Mouse (Mus musculus) hindbrain, embryonic 16.5 days (tissue): ENCODE results near the gene Abcc3. TPM values are rescaled to one million over a fixed set of nuclear protein-coding genes. Genes with fewer than 3 reads are reported as not detected.

ENCODE experiments used
- ATAC-seq: fragments of 200-750 bp; cut with Nextera tagmentation; 2 replicates; pipeline ENCODE4 v1.8.0; 2017; ENCODE audit warnings: moderate TSS enrichment, moderate library complexity
- H3K27ac ChIP-seq: fragments of 300-500 bp; sonication (generic); 2 replicates; pipeline ENCODE4 v1.5.1; 2014; ENCODE audit warnings: low read depth, mild to moderate bottlenecking, control low read depth, low read length, moderate library complexity
- H3K27me3 ChIP-seq: fragments of 300-500 bp; sonication (generic); replicated peaks from 2 replicates; pipeline ENCODE4 v1.6.1; 2014; ENCODE audit warnings: low read length; ENCODE audit not compliant: control insufficient read depth, insufficient read depth
- H3K36me3 ChIP-seq: fragments of 300-500 bp; sonication (generic); 2 replicates; pipeline ENCODE4 v1.6.1; 2014; ENCODE audit warnings: mild to moderate bottlenecking, low read length, moderate library complexity, mixed read lengths; ENCODE audit not compliant: control insufficient read depth, insufficient read depth
- H3K4me1 ChIP-seq: fragments of 300-500 bp; sonication (generic); 2 replicates; pipeline ENCODE4 v1.6.1; 2014; ENCODE audit warnings: low read depth, low read length; ENCODE audit not compliant: control insufficient read depth, insufficient read depth
- H3K4me2 ChIP-seq: fragments of 300-500 bp; sonication (generic); 2 replicates; pipeline ENCODE4 v1.6.1; 2014; ENCODE audit warnings: mild to moderate bottlenecking, low read length, control low read depth, moderate library complexity
- H3K4me3 ChIP-seq: fragments of 300-500 bp; sonication (generic); 2 replicates; pipeline ENCODE4 v1.5.1; 2014; ENCODE audit warnings: mild to moderate bottlenecking, low read length, control low read depth, moderate library complexity
- H3K9ac ChIP-seq: fragments of 300-500 bp; sonication (generic); 2 replicates; pipeline ENCODE4 v1.6.1; 2014; ENCODE audit warnings: low read depth, mild to moderate bottlenecking, control low read depth, low read length, moderate library complexity
- H3K9me3 ChIP-seq: fragments of 300-500 bp; sonication (generic); 2 replicates; pipeline ENCODE4 v1.6.1; 2014; ENCODE audit warnings: mild to moderate bottlenecking, low read length, moderate library complexity; ENCODE audit not compliant: control insufficient read depth
- WGBS: fragments of 180-500 bp; shearing (Covaris S2); extraction: QIAGEN DNeasy Blood & Tissue Kit; methylation state at CpG from one replicate; pipeline ENCODE4 v1.1.7; 2014; 5-methylcytosine and 5-hydroxymethylcytosine counted together
- polyA plus RNA-seq: library from polyadenylated mRNA; unstranded; fragments of >200 nt; fragmentation: Nextera tagmentation; extraction: Ambion mirVana; gene quantifications from 2 replicates; pipeline ENCODE4 v1.2.1, GENCODE M21; 2015

Gene Abcc3
- polyA plus RNA-seq, 1 experiment from 2014 or later, result 0.91 TPM

- Histone ChIP-seq H3K27me3 (no peaks in the 10 kb centered on the region), H3K4me3 (no peak overlapping the region), H3K4me2 (no peak overlapping the region), H3K9me3 (no peaks in the 10 kb centered on the region), H3K9ac (no peak overlapping the region), H3K36me3 (no peaks in the 10 kb centered on the region), H3K27ac (no peak overlapping the region), H3K4me1 (peaks cover 9% of the 10 kb centered on the region)
- WGBS, result 82% methylated on average over 6 of the region's 6 CpGs
- ATAC-seq, result no peak
These were observed 2.0 kb downstream of the Abcc3 start for GRCm38 (mm10) chr11:94390825-94391224.

- no peak for ATAC-seq
- no peak overlapping the region for H3K27ac ChIP-seq
- peaks cover 16% of the 10 kb centered on the region for H3K4me1 ChIP-seq
- H3K36me3 ChIP-seq, result no peaks in the 10 kb centered on the region
- H3K27me3 ChIP-seq, result no peaks in the 10 kb centered on the region
- 66% methylated on average over 6 of the region's 6 CpGs for WGBS
- H3K9me3 ChIP-seq, result no peaks in the 10 kb centered on the region
- H3K4me2 ChIP-seq, result no peak overlapping the region
- H3K9ac ChIP-seq, result no peak overlapping the region
- H3K4me3 ChIP-seq, result no peak overlapping the region
These were observed 2.9 kb downstream of the Abcc3 start for GRCm38 (mm10) chr11:94389724-94390396.

- Histone ChIP-seq H3K27ac (no peak overlapping the region), H3K9ac (no peak overlapping the region), H3K4me3 (no peak overlapping the region), H3K36me3 (no peaks in the 10 kb centered on the region), H3K4me2 (no peak overlapping the region), H3K9me3 (no peaks in the 10 kb centered on the region), H3K27me3 (no peaks in the 10 kb centered on the region), H3K4me1 (peaks cover 16% of the 10 kb centered on the region)
- 90% methylated on average over 4 of the region's 4 CpGs for WGBS
- ATAC-seq, result no peak
These were observed 3.8 kb downstream of the Abcc3 start for GRCm38 (mm10) chr11:94389021-94389420.

- Histone ChIP-seq H3K27me3 (no peaks in the 10 kb centered on the region), H3K27ac (no peak overlapping the region), H3K4me2 (no peak overlapping the region), H3K9ac (no peak overlapping the region), H3K4me3 (no peak overlapping the region), H3K9me3 (no peaks in the 10 kb centered on the region), H3K4me1 (peaks cover 16% of the 10 kb centered on the region), H3K36me3 (no peaks in the 10 kb centered on the region)
- WGBS, result 80% methylated on average over 4 of the region's 4 CpGs
- no peak for ATAC-seq
These were observed 5.0 kb downstream of the Abcc3 start for GRCm38 (mm10) chr11:94387756-94388155.

GRCm38 (mm10) chr11:94385977-94386771 lies 6.6 kb downstream of the Abcc3 start:
- no peaks in the 10 kb centered on the region for H3K27me3 ChIP-seq
- H3K27ac ChIP-seq, result no peak overlapping the region
- no peak overlapping the region; the same call in 1 of the 2 replicates for H3K9ac ChIP-seq
- 17% methylated on average over 12 of the region's 12 CpGs for WGBS
- H3K36me3 ChIP-seq, result no peaks in the 10 kb centered on the region
- H3K4me2 ChIP-seq, result peak overlapping the region; percentile 23; the same call in 1 of the 2 replicates
- H3K4me1 ChIP-seq, result peaks cover 16% of the 10 kb centered on the region
- H3K4me3 ChIP-seq, result no peak overlapping the region
- 0 out of 2 replicates have a peak, but pooled peaks have one; percentile 40 for ATAC-seq
- no peaks in the 10 kb centered on the region for H3K9me3 ChIP-seq

GRCm38 (mm10) chr11:94379736-94380135 lies 13.1 kb downstream of the Abcc3 start:
- H3K4me1 ChIP-seq, result no peaks in the 10 kb centered on the region
- no peak overlapping the region for H3K27ac ChIP-seq
- no peaks in the 10 kb centered on the region for H3K27me3 ChIP-seq
- no peak overlapping the region for H3K4me3 ChIP-seq
- H3K9ac ChIP-seq, result no peak overlapping the region
- H3K36me3 ChIP-seq, result no peaks in the 10 kb centered on the region
- no peak overlapping the region for H3K4me2 ChIP-seq
- no peak for ATAC-seq
- 76% methylated on average over 8 of the region's 8 CpGs for WGBS
- no peaks in the 10 kb centered on the region for H3K9me3 ChIP-seq

- H3K9me3 ChIP-seq, result no peaks in the 10 kb centered on the region
- no peak overlapping the region for H3K27ac ChIP-seq
- H3K36me3 ChIP-seq, result no peaks in the 10 kb centered on the region
- H3K27me3 ChIP-seq, result no peaks in the 10 kb centered on the region
- H3K4me2 ChIP-seq, result no peak overlapping the region
- no peak overlapping the region for H3K4me3 ChIP-seq
- no peak for ATAC-seq
- H3K9ac ChIP-seq, result no peak overlapping the region
- WGBS, result 7% methylated on average over 2 of the region's 2 CpGs
- no peaks in the 10 kb centered on the region for H3K4me1 ChIP-seq
These were observed 13.7 kb downstream of the Abcc3 start for GRCm38 (mm10) chr11:94379061-94379460.

GRCm38 (mm10) chr11:94374276-94374948 lies 18.4 kb downstream of the Abcc3 start:
- Histone ChIP-seq H3K9ac (no peak overlapping the region), H3K27me3 (no peaks in the 10 kb centered on the region), H3K27ac (no peak overlapping the region), H3K36me3 (no peaks in the 10 kb centered on the region), H3K4me2 (no peak overlapping the region), H3K4me3 (no peak overlapping the region), H3K4me1 (no peaks in the 10 kb centered on the region), H3K9me3 (no peaks in the 10 kb centered on the region)
- no peak for ATAC-seq
- WGBS, result 86% methylated on average over 13 of the region's 13 CpGs

GRCm38 (mm10) chr11:94370809-94371208 lies 22.0 kb downstream of the Abcc3 start:
- no peak overlapping the region for H3K4me2 ChIP-seq
- H3K9me3 ChIP-seq, result no peaks in the 10 kb centered on the region
- H3K27ac ChIP-seq, result no peak overlapping the region
- no peaks in the 10 kb centered on the region for H3K27me3 ChIP-seq
- no peaks in the 10 kb centered on the region for H3K4me1 ChIP-seq
- no peaks in the 10 kb centered on the region for H3K36me3 ChIP-seq
- H3K9ac ChIP-seq, result no peak overlapping the region
- no peak overlapping the region for H3K4me3 ChIP-seq
- 40% methylated on average over 5 of the region's 5 CpGs for WGBS
- ATAC-seq, result no peak
